Mouse (Mus musculus): ENCODE results near the gene Pde7b.

Gene Pde7b

DNA sequence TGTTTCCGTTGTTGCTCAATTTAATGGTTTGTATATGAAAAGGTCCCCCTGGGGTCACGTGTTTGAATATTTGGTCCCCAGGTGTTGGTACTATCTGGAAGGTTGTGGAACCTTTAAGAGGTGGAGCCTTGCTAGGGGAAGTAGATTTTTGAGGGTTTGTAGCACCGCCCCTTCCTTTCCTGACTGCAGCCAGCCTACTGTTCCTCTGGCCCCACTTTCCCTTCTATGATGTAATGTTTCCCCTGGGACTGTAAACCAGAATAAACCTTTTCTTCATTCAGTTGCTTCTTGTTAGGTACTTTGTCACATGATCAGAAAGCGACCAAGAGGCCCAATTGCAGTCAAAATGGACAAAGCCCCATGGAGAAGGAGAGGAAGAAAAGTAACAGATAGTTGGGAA is 229.8 kb downstream of the Pde7b start:
- in situ Hi-C loops (cut with MboI), result no loop called here

- in situ Hi-C loops (cut with MboI), result no loop called here
Observed at GRCm38 (mm10) chr10:20493826-20494455, 230.9 kb downstream of the Pde7b start.

DNA sequence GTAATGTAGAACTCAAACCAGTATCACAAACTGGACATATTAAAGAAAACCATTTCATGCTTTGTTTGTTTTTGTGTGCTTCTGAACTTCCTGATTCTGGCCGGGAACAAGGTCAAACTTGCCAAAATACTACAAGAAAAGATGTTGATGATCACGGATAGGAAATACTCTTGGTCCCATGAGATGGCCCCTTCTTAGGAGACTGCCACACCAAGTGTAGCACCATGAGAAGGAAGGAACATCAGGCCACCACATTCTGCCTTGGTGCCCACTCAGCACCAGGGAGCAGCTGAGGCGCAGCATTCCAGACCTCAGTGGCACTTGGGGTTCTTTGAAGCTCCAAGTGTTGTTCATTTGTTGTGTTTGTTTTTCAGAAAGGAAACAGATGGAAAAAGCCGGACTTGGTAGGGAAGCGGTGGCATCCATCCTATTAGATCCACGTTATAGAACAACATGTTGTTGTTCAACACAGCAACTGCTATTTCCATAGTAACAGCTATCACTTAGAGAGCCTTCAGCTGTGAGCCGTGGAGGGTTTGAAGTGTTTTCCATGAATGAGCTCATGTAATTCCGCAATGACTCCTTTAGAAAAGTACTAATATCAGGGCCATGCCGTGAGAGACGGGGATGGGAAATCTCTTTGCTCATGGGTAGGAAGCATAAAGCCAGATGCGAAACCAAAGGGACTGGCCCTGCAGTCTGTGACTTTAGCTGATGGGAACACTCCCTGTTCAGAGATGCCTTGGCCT is 232.5 kb downstream of the Pde7b start:
- in situ Hi-C loops (cut with MboI), result no loop called here

- in situ Hi-C loops (cut with MboI), result no loop called here
Observed at GRCm38 (mm10) chr10:20490775-20491174, 234.1 kb downstream of the Pde7b start.

GRCm38 (mm10) chr10:20490281-20490680 is 234.6 kb downstream of the Pde7b start:
- in situ Hi-C loops (cut with MboI), result no loop called here

DNA sequence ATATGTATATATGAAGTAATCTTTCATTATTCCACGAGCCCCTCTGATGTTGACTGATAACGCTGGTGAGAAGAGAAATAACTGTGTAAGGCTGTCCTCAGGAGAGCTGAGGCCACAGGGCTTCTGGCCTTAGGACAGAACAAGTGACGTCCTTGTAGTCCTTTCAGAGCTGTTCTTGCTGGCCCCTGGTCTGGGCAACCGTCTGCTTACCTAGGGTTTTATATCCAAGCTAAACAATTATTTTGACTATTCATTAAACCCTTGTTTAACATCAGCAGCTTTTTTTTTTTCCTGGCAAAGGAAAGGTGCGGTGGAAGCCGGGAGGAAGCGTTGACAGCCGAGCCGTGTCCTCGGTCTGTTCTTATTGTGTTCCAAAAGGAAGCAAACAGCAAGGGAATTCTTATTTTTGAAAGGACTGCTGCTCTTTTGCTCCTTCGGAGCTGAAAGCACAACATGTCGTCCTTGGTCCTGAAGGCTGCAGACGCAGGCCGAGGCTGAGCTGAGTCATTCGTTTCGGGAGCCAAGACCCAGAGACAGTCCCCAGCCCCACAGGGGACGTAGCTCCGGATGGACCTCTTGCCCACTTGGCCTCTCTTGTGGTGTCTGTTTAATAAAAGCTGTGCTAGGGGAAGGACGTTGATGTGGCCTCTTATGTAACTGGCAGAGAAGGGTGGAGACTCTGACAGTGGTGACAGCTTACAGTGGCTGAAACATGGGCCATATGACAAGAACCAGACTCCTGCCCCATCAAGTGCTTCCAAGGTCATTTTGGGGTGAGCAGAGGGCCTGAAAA is 238.2 kb downstream of the Pde7b start:
- in situ Hi-C loops (cut with MboI), result no loop called here

GRCm38 (mm10) chr10:20485816-20486215 is 239.1 kb downstream of the Pde7b start:
- in situ Hi-C loops (cut with MboI), result no loop called here

DNA sequence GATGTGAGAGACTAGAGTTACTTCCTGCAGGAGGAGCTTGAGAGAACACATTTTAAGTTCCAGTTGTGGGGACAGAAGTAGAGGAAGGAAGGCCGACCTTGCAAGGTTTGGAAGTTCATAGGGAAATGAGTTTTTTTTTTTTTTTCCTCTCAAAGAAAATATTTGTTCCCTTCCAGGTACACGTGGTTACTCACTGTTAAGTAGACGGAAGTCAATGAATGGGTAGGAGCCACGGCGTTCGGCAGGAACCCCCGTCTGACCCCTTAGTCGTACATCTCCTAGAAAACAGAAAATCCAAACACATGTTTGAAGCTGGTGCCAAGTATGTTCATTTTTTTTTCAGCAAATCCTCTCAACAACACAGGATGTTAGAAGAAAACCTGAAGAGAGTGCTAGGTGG is 245.4 kb downstream of the Pde7b start:
- in situ Hi-C loops (cut with MboI), result no loop called here

DNA sequence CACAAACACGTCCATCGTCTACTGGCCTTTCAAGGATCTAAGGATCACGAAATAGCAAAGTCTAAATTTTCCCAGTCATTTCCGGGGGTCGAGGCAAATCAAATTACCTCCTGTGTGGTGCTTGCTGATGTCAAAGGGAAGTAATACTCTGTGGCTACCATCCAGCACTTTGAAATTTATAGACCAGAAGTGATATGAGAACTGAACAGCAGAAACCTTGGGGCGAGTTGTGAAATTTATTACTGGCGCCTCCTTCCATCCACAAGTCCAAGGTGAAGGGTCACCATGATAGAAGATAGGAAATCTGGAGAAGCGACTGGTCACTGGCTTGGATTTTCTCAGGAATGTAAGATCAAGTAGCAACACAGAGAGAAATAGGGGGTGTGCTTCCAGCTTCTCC is 246.4 kb downstream of the Pde7b start:
- in situ Hi-C loops (cut with MboI), result no loop called here

DNA sequence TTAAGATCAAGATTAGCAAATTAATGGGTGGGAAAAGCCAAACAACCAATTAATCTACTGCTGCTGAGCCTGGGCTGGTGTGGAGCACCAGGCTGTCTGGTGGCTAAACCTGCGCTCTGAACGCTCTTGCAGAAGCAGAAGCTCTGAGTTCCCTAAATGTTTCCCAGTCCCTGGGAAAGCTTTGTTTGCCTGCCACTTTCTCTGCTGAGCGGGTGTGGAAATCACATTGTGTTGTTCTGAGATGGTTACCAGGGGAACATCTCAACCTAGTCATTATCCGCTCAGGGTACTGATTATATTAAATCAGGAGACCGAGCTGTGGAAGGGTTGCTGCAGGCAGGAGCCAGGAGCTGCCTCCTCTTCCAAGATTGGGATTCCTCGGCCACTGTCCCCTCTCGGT is 250.0 kb downstream of the Pde7b start:
- in situ Hi-C loops (cut with MboI), result no loop called here

DNA sequence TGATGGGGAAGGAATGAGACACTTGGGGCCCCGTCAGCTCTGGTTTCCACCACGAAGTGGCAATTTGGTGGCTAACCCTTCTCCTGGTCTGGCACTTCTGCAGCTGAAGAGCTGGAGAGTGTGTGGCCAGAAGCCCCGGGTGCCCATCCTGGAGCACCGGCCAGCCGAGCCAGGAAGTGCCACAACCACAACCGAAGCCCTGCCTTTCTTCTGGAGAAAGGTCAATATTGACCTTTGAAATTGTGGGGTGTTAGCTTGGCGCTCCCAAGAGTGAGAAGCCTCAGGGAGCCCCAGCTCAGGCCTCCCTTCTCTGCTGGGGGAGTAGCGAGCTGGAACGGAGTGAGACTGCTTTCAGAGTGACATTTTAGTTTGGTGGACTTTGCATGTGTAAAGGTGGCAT is 250.8 kb downstream of the Pde7b start:
- in situ Hi-C loops (cut with MboI), result no loop called here

GRCm38 (mm10) chr10:20473505-20473904 is 251.4 kb downstream of the Pde7b start:
- in situ Hi-C loops (cut with MboI), result no loop called here

DNA sequence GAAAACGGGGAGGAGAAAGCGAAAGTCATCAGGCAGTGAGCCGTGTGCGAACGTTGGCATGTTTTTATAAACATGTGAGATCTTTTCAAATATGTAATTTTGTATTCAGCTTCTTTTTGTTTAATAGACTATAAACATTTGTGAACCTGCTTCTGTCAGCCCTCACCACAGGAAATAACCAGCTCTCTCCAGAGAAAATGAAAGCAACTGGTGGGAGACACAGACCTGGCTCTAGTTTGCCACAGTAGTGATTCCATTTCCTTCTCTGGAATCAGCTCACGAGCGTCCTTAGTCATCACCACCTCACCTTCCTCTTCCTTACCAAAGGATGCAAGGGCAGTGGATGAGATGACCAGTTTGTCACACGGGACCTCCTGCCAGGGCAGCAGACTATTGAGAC is 252.9 kb downstream of the Pde7b start:
- in situ Hi-C loops (cut with MboI), result no loop called here

GRCm38 (mm10) chr10:20464631-20465030 is 260.2 kb downstream of the Pde7b start:
- in situ Hi-C loops (cut with MboI), result no loop called here

GRCm38 (mm10) chr10:20463941-20464340 is 260.9 kb downstream of the Pde7b start:
- in situ Hi-C loops (cut with MboI), result no loop called here

GRCm38 (mm10) chr10:20462596-20462995 is 262.3 kb downstream of the Pde7b start:
- in situ Hi-C loops (cut with MboI), result no loop called here

DNA sequence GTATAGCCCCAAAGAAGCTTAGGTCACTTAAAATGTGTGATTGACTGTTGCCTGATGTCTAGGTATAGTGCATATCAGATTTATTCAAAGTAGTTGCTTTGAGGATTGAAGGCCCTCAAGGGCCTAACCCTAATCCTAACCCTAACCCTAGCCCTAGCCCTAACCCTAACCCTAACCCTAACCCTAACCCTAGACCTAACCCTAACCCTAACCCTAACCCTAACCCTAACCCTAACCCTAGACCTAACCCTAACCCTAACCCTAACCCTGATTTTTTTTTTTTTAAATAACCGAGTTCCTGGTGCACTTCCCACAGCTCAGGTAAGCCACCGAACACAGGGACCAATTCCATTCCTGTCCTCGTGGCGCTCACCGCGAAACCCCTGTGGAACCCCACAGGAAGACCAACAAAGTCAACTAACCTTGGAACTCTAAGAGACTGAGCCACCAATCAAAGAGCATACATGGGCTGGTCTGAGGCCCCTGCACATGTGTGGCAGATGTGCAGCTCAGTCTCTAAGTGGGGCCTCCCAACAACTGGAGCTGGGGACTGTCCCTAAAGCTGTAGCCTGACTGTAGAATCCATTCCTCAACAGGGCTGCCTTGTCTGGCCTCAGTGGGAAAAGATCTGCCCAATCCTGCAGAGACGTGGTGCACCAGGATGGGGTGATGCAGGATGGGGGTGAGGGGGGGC is 265.1 kb downstream of the Pde7b start:
- in situ Hi-C loops (cut with MboI), result no loop called here

GRCm38 (mm10) chr10:20459160-20459559 is 265.7 kb downstream of the Pde7b start:
- in situ Hi-C loops (cut with MboI), result no loop called here

DNA sequence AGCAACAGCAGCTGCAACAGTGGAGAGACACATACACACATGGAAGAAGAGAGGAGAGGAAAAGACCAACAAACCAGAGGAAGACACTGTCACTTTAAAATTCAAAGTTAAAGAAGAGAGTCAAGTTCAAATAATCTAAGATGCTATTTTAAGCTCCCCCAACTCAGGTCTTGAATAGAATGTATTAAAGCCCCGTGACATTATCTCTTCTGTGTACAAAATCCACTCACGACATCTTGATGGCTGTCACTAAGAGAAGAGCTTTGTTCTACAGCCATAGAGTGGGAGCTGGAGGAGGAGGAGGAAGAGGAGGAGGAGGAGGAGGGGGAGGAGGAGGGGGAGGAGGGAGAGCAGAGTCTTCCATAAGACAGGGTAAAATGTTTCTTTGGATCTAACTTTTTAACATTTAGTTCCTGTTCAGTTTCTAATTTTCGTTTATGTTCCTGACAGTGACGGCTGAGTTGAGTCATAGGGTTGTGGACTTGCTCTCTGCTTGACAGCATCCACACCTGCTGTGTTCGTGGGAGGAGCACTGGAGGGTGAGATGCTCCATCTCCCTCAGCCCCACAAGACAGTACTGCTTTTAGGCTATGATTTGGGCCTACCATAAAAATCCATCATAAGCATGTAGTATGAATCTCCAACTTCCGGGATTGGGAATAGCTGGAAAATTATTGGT is 270.4 kb downstream of the Pde7b start:
- in situ Hi-C loops (cut with MboI), result no loop called here

GRCm38 (mm10) chr10:20437428-20437827 is 287.4 kb downstream of the Pde7b start:
- in situ Hi-C loops (cut with MboI), result no loop called here

- in situ Hi-C loops (cut with MboI), result no loop called here
Observed at GRCm38 (mm10) chr10:20437021-20437420, 287.9 kb downstream of the Pde7b start.

- in situ Hi-C loops (cut with MboI), result no loop called here
Observed at GRCm38 (mm10) chr10:20435913-20436312, 289.0 kb downstream of the Pde7b start.

All from mature B cell (primary cell).